Mouse (Mus musculus): ENCODE data around the gene Sh3tc1. TPM values are rescaled to one million over a fixed set of nuclear protein-coding genes. Genes with fewer than 3 reads are reported as not detected.

Gene Sh3tc1
- total RNA-seq (2021) = 1 to 10 TPM; 2.5 TPM
- long read RNA-seq, full-length matches to known transcripts = 3 of 3 reads
- long read RNA-seq, partial matches to known transcripts = 0 of 3 reads
- long read RNA-seq, other reads (novel, unspliced or antisense) = 0 of 3 reads

GRCm38 (mm10) chr5:35739536-35740278, at the start of gene Sh3tc1:
Gene Sh3tc1, minus strand, starts transcription at chr5:35739987.
- no peak for DNase-seq (ENCODE audit: low spot score in 2 of 2)

- no peak for DNase-seq (ENCODE audit: low spot score in 2 of 2)
Measured at GRCm38 (mm10) chr5:35788719-35789118, 48.9 kb upstream of the Sh3tc1 start.

GRCm38 (mm10) chr5:35787847-35788246, 48.1 kb upstream of the Sh3tc1 start:
- no peak for DNase-seq (ENCODE audit: low spot score in 2 of 2)

GRCm38 (mm10) chr5:35785853-35786252, 46.1 kb upstream of the Sh3tc1 start:
- DNase-seq (ENCODE audit: low spot score in 2 of 2) = no peak

GRCm38 (mm10) chr5:35782648-35783180, 42.9 kb upstream of the Sh3tc1 start:
- no peak for DNase-seq (ENCODE audit: low spot score in 2 of 2)

- no peak for DNase-seq (ENCODE audit: low spot score in 2 of 2)
Measured at GRCm38 (mm10) chr5:35781116-35781515, 41.3 kb upstream of the Sh3tc1 start.

- no peak for DNase-seq (ENCODE audit: low spot score in 2 of 2)
Measured at GRCm38 (mm10) chr5:35774137-35774424, 34.3 kb upstream of the Sh3tc1 start.

GRCm38 (mm10) chr5:35773274-35774136, 33.7 kb upstream of the Sh3tc1 start:
- DNase-seq (ENCODE audit: low spot score in 2 of 2) = no peak

GRCm38 (mm10) chr5:35770891-35771663, 31.3 kb upstream of the Sh3tc1 start:
- DNase-seq (ENCODE audit: low spot score in 2 of 2) = no peak

- DNase-seq (ENCODE audit: low spot score in 2 of 2) = no peak
Measured at GRCm38 (mm10) chr5:35770246-35770645, 30.5 kb upstream of the Sh3tc1 start.

- DNase-seq (ENCODE audit: low spot score in 2 of 2) = no peak
Measured at GRCm38 (mm10) chr5:35768997-35769396, 29.2 kb upstream of the Sh3tc1 start.

GRCm38 (mm10) chr5:35768525-35768924, 28.7 kb upstream of the Sh3tc1 start:
- DNase-seq (ENCODE audit: low spot score in 2 of 2) = no peak

GRCm38 (mm10) chr5:35765909-35766308, 26.1 kb upstream of the Sh3tc1 start:
- no peak for DNase-seq (ENCODE audit: low spot score in 2 of 2)

- DNase-seq (ENCODE audit: low spot score in 2 of 2) = no peak
Measured at GRCm38 (mm10) chr5:35762850-35763249, 23.1 kb upstream of the Sh3tc1 start.

- peak in 1 of 2 experiments; percentile 28 for DNase-seq (ENCODE audit: low spot score in 2 of 2)
Measured at GRCm38 (mm10) chr5:35762388-35762787, 22.6 kb upstream of the Sh3tc1 start.

GRCm38 (mm10) chr5:35761323-35761722, 21.5 kb upstream of the Sh3tc1 start:
- DNase-seq (ENCODE audit: low spot score in 2 of 2) = no peak

- DNase-seq (ENCODE audit: low spot score in 2 of 2) = peak; percentile 54 to 69
Measured at GRCm38 (mm10) chr5:35758081-35759053, 18.6 kb upstream of the Sh3tc1 start.

- peak; percentile 95 for DNase-seq (ENCODE audit: low spot score in 2 of 2)
Measured at GRCm38 (mm10) chr5:35757639-35758001, 17.8 kb upstream of the Sh3tc1 start, which contains the start of gene Ablim2. Gene Ablim2, plus strand, starts transcription at chr5:35757880.

GRCm38 (mm10) chr5:35756997-35757638, 17.3 kb upstream of the Sh3tc1 start:
- peak; percentile 59 to 70 for DNase-seq (ENCODE audit: low spot score in 2 of 2)
